In genomic region chr2:92544364-92545151, GRCm38 (mm10) we compare ENCODE assay signal across 8 mouse cellular contexts. TPM values are rescaled to one million over a fixed set of nuclear protein-coding genes. Genes with fewer than 3 reads are reported as not detected.
DNase-seq lines count a peak whose midpoint lies in the region; ATAC-seq lines count a peak whose summit lies in the region.

No protein-coding gene starts in this region.

- no peak for DNase-seq in kidney, adult 11 months
- DNase-seq in MEL-GATA-1-ER (ENCODE audit: extremely low read depth, low read depth): peak; percentile 57
- peak; percentile 53 for DNase-seq in embryonic facial prominence, embryonic 11.5 days (ENCODE audit: low spot score)
- DNase-seq in kidney, postnatal 14 days: peak; percentile 16
- DNase-seq in urinary bladder, adult 18-20 months (ENCODE audit: low spot score in 2 of 2): no peak
- no peak for DNase-seq in gastrocnemius, adult 8-10 months (ENCODE audit: low spot score in 2 of 2)
- no peak for DNase-seq in heart, adult 8-10 months (ENCODE audit: low spot score)

- no peak overlapping the region for H3K4me3 ChIP-seq in kidney, embryonic 16.5 days (ENCODE audit: low read length)
- no peak overlapping the region for H3K4me3 ChIP-seq in embryonic facial prominence, embryonic 11.5 days (ENCODE audit: low read depth, low read length)

- WGBS in kidney, embryonic 16.5 days: 12% methylated on average over 15 of the region's 15 CpGs
- WGBS in embryonic facial prominence, embryonic 11.5 days: 16% methylated on average over 15 of the region's 15 CpGs

- no peaks in the 10 kb centered on the region for H3K9me3 ChIP-seq in kidney, embryonic 16.5 days (ENCODE audit: low read length)
- H3K9me3 ChIP-seq in embryonic facial prominence, embryonic 11.5 days (replicated peaks; ENCODE audit: control insufficient read depth, low read length): no peaks in the 10 kb centered on the region

- peaks cover 17% of the 10 kb centered on the region for H3K4me1 ChIP-seq in kidney, embryonic 16.5 days (ENCODE audit: insufficient read depth, low read length)
- no peaks in the 10 kb centered on the region for H3K4me1 ChIP-seq in embryonic facial prominence, embryonic 11.5 days (ENCODE audit: control insufficient read depth, insufficient read depth, low read length)

- no peaks in the 10 kb centered on the region for H3K27me3 ChIP-seq in kidney, embryonic 16.5 days (ENCODE audit: insufficient read depth, low read length)
- no peaks in the 10 kb centered on the region for H3K27me3 ChIP-seq in embryonic facial prominence, embryonic 11.5 days (ENCODE audit: control insufficient read depth, insufficient read depth, low read length)

- ATAC-seq in kidney, embryonic 16.5 days (ENCODE audit: low FRiP score, low TSS enrichment): peak; percentile 95
- ATAC-seq in embryonic facial prominence, embryonic 11.5 days (replicated peaks; ENCODE audit: insufficient number of reproducible peaks, low FRiP score, low TSS enrichment, low read depth): peak; percentile 70; the same call in 1 of the 2 replicates

- no peak overlapping the region for H3K9ac ChIP-seq in kidney, embryonic 16.5 days (replicated peaks; ENCODE audit: low read length)
- no peak overlapping the region for H3K9ac ChIP-seq in embryonic facial prominence, embryonic 11.5 days (replicated peaks; ENCODE audit: low read length)

- no peaks in the 10 kb centered on the region for H3K36me3 ChIP-seq in kidney, embryonic 16.5 days (ENCODE audit: insufficient read depth, low read length)
- no peaks in the 10 kb centered on the region for H3K36me3 ChIP-seq in embryonic facial prominence, embryonic 11.5 days (replicated peaks; ENCODE audit: control insufficient read depth, insufficient read depth, low read depth, low read length)

- H3K27ac ChIP-seq in kidney, embryonic 16.5 days (ENCODE audit: low read length): peak overlapping the region; percentile 20; the same call in 1 of the 2 replicates
- no peak overlapping the region for H3K27ac ChIP-seq in embryonic facial prominence, embryonic 11.5 days (replicated peaks; ENCODE audit: low read depth, low read length)

- H3K4me2 ChIP-seq in kidney, embryonic 16.5 days (replicated peaks; ENCODE audit: low read depth, low read length): peak overlapping the region; percentile 13
- H3K4me2 ChIP-seq in embryonic facial prominence, embryonic 11.5 days (ENCODE audit: low read depth, low read length): no peak overlapping the region

RNA-seq across cellular contexts. Expression of gene Chst1, which starts 54.9 kb away (rescaled TPM):
- polyA plus RNA-seq in kidney, embryonic 16.5 days (2015; fragmentation: Nextera tagmentation; extraction: Ambion mirVana): 8.9 and 9.9 TPM in 2 replicates
- polyA plus RNA-seq in embryonic facial prominence, embryonic 11.5 days (2014; fragmentation: Nextera tagmentation; extraction: Ambion mirVana): 2.4 and 3.4 TPM in 2 replicates
- total RNA-seq in gastrocnemius, adult 8-10 months (2022): 1 to 10 TPM in 2 of 4 experiments, under 1 TPM in 2; 0.61 to 1.6 (median 0.95) TPM
- total RNA-seq in heart, adult 8-10 months (2022): 1 to 10 TPM; 1.6 to 2.1 (median 1.9) TPM

Comparison
In these comparisons a context has a peak if more than half of its experiments do, and no peak if none do; other contexts are left out.
1. DNase-seq: peak in MEL-GATA-1-ER (single experiment), embryonic facial prominence, embryonic 11.5 days (single experiment) and kidney, postnatal 14 days (single experiment); none in kidney, adult 11 months (single experiment), urinary bladder, adult 18-20 months (0 of 2), gastrocnemius, adult 8-10 months (0 of 2) and heart, adult 8-10 months (single experiment).